Mouse (Mus musculus) olfactory bulb, adult 2 months (tissue): ENCODE data around the gene Olfr1440.

Experiments used
- CTCF ChIP-seq: fragments of 200-500 bp; IDR thresholded peaks from 2 replicates; pipeline ENCODE4 v1.5.1; 2012; ENCODE audit warnings: low read depth, mild to moderate bottlenecking, low read length, moderate library complexity; ENCODE audit not compliant: insufficient read depth
- POLR2A ChIP-seq: fragments of 200-500 bp; IDR thresholded peaks from 2 replicates; pipeline ENCODE4 v1.6.1; 2012; ENCODE audit warnings: mild to moderate bottlenecking, low read depth, low read length, moderate library complexity; ENCODE audit not compliant: insufficient read depth

DNA sequence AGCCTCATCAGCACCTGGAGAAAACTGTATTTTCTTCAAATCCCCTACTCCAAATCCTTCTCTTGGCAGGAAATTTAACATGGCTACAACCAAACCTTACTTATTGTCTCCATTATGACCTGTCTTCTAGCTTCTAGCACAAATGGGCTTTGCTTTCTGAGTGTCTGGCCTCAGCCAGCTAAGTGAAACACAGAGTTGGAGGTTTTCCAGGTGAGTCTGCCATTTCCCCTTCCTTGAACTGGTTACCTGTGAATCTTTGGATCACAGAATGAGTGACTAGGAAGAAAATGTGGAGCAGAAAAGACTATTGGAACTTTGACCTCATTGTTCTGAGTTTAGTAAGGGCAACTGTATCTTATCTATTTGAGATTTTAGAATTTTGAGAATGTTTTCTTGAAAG lies 30.3 kb downstream of the Olfr1440 start, which contains the start of gene Olfr1441:
- TF ChIP-seq CTCF (no peak), POLR2A (no peak)
